Mouse (Mus musculus) olfactory bulb, adult 2 months (tissue): ENCODE results near the gene Suclg1.

Experiments
- CTCF ChIP-seq: fragments of 200-500 bp; IDR thresholded peaks from 2 replicates; pipeline ENCODE4 v1.5.1; 2012; ENCODE audit warnings: low read depth, mild to moderate bottlenecking, low read length, moderate library complexity; ENCODE audit not compliant: insufficient read depth
- POLR2A ChIP-seq: fragments of 200-500 bp; IDR thresholded peaks from 2 replicates; pipeline ENCODE4 v1.6.1; 2012; ENCODE audit warnings: mild to moderate bottlenecking, low read depth, low read length, moderate library complexity; ENCODE audit not compliant: insufficient read depth

DNA sequence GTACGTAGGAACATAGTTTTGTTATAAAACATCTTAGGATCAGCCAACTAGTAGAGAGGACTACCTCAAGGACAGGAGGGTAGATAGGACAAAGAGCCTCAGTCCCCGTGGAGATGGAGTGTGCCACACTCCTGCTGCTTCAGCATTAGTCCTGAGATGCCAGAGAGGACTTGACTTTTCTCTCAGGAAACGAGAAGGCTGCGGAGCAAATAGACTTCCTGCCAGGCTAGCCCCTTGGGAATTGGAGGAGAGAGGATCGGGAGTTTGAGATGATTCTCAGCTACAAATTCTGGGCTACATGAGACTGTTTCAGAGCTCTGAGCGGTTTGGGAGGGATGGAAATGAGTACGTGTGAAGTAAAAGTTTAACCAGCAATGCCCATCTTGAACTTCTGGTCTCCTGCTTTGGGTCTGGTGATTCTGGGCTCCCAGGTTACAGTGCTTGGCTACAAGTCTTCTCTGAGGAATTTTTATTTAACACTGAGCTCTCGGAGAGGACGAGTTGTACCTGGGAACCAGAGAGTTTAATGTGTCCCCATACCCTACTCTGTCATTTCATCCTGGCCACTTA lies 32.4 kb downstream of the Suclg1 start:
- TF ChIP-seq CTCF (no peak), POLR2A (no peak)
